Mouse (Mus musculus): Measurements from ENCODE around the gene Wdr43. TPM values are rescaled to one million over a fixed set of nuclear protein-coding genes. Genes with fewer than 3 reads are reported as not detected.

The Wdr43 gene
- total and polyA plus RNA-seq, 3 experiments, result 157 to 355 (median 252) TPM

DNA sequence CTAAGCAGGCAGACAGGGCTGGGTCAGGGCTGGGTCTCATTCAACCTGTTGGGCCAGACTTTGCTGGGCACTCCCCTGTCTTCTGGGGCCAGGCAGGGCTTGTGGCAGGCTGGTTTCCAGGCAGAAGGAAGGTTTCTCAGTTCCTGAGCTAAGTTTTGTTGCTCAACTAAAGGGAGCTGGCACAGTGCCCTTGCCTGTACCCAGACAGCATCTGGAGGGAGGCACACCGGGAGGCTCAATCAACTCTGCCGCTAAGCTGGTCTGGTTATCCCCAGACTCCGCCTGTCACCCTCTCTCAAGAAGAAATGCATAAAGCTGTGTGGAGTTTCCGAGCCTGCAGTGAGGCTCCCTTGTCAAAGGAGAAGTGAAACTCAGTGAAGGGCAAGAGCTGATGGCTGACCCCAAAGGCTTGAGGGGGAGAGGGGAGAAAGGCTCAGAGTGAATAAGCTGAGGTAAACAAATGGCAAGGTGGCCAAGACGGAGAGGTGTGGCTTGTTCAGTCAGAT lies 68.5 kb downstream of the Wdr43 start (continued):
- no peak for TF ChIP-seq E2F4 (IDR thresholded peaks at IDR 0.05; ENCODE audit: insufficient replicate concordance, low read depth, low read length)
- peak; percentile 82 for TF ChIP-seq MEF2A (IDR thresholded peaks at IDR 0.05; ENCODE audit: borderline replicate concordance, low read depth, low read length)
- TF ChIP-seq NRF1 (IDR thresholded peaks at IDR 0.05; ENCODE audit: low read depth, low read length), result no peak
- TF ChIP-seq GABPA (IDR thresholded peaks at IDR 0.05; ENCODE audit: insufficient replicate concordance, low read depth, low read length), result no peak
- TF ChIP-seq HCFC1 (IDR thresholded peaks at IDR 0.05; ENCODE audit: low read depth, low read length), result 0 out of 2 replicates have a peak, but pooled peaks have one; percentile 36
- peak; percentile 85 for TF ChIP-seq SIN3A (IDR thresholded peaks at IDR 0.05; ENCODE audit: low read length)
- no peak; the same call in 1 of the 2 replicates for TF ChIP-seq RAD21 (IDR thresholded peaks at IDR 0.05; ENCODE audit: low read depth, low read length)
- TF ChIP-seq MAFK (IDR thresholded peaks at IDR 0.05; ENCODE audit: insufficient replicate concordance, low read length), result peak; percentile 58; the same call in 1 of the 2 replicates
- no peak for TF ChIP-seq PAX5 (IDR thresholded peaks at IDR 0.05; ENCODE audit: low read length)
- peak; percentile 62; the same call in 1 of the 2 replicates for TF ChIP-seq MYC (IDR thresholded peaks at IDR 0.05; ENCODE audit: low read depth, low read length)
- no peak for TF ChIP-seq CTCF (conservative IDR thresholded peaks at IDR 0.05 in 1 of 2, IDR thresholded peaks at IDR 0.05 in 1 of 2; ENCODE audit: low read depth in 2 of 2, low read length in 2 of 2)

DNA sequence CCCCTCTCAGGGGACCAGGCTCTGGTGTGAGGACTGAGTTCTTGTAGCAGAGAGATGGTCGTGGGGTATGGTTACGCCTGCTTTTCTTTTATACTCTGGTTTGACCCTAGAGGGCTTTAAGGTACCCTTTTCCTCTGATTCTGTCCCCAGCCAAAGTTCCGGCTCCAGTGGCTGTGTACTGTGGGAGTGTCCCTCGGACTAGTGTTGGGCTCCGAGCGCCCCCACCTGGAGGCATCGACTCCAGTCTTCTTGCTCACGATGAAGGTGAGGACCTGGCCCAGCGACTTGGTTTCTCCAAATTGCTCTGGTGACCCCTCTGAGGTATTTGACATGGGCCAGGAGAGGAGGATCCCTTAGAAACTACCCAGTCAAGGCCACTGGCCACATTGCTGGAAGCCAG lies 71.7 kb downstream of the Wdr43 start:
- Histone ChIP-seq H3K27ac (ENCODE audit: insufficient read depth, low read depth) (no peak overlapping the region), H3K4me2 (ENCODE audit: insufficient read depth, low read depth, poor library complexity, severe bottlenecking) (no peak overlapping the region), H3K79me2 (replicated peaks; ENCODE audit: control insufficient read depth, extremely low read depth, insufficient read depth, poor library complexity, severe bottlenecking) (no peaks in the 10 kb centered on the region), H3K4me3 (replicated peaks in 1 of 3; ENCODE audit: low read depth in 2 of 3, low read length in 2 of 3, poor library complexity in 1 of 3) (no peak overlapping the region), H3K9me3 (replicated peaks; ENCODE audit: low read length) (no peaks in the 10 kb centered on the region), H3K9ac (ENCODE audit: insufficient read depth, low read depth) (no peak overlapping the region), H3K36me3 (replicated peaks in 1 of 2; ENCODE audit: control insufficient read depth in 1 of 2, insufficient read depth in 1 of 2, low read length in 1 of 2) (peaks cover 0 to 3% of the 10 kb centered on the region in 2 experiments), H3K27me3 (replicated peaks) (no peaks in the 10 kb centered on the region), H3K4me1 (ENCODE audit: control insufficient read depth in 1 of 2, insufficient read depth in 2 of 2) (peaks cover 43 to 89% of the 10 kb centered on the region in 2 experiments)
- dilution Hi-C loops (cut with MboI; ENCODE audit: extremely low pct_ligation_motif_present, extremely low pct_unique_long_range_greater_than_20kb, low sequenced_read_pairs), result no loop called here
- TF ChIP-seq ZNF384 (IDR thresholded peaks at IDR 0.05; ENCODE audit: low read depth, low read length) (no peak), JUN (IDR thresholded peaks at IDR 0.05; ENCODE audit: insufficient read depth, low read depth, low read length) (no peak), CTCF (conservative IDR thresholded peaks at IDR 0.05 in 1 of 2, IDR thresholded peaks at IDR 0.05 in 1 of 2; ENCODE audit: low read depth in 2 of 2, low read length in 2 of 2) (peak in 1 of 2 experiments; percentile 10; a peak in 1 of 4 replicates), RAD21 (IDR thresholded peaks at IDR 0.05; ENCODE audit: low read depth, low read length) (peak; percentile 8), SMC3 (IDR thresholded peaks at IDR 0.05; ENCODE audit: low read depth, low read length) (peak; percentile 10; the same call in 1 of the 2 replicates), RCOR1 (conservative IDR thresholded peaks at IDR 0.05; ENCODE audit: low read depth, low read length) (no peak), NELFE (IDR thresholded peaks at IDR 0.05; ENCODE audit: low read depth, low read length) (no peak)
- in situ Hi-C loops (cut with MboI; ENCODE audit: low pct_ligation_motif_present, low pct_unique_long_range_greater_than_20kb, low sequenced_read_pairs), result no loop called here
- DNase-seq (ENCODE audit: extremely low read depth), result no peak

- DNase-seq (ENCODE audit: extremely low read depth), result no peak
- Histone ChIP-seq H3K4me3 (replicated peaks in 1 of 3; ENCODE audit: low read depth in 2 of 3, low read length in 2 of 3, poor library complexity in 1 of 3) (peak overlapping the region in 1 of 3 experiments; percentile 58), H3K27me3 (replicated peaks) (no peaks in the 10 kb centered on the region), H3K9me3 (replicated peaks; ENCODE audit: low read length) (no peaks in the 10 kb centered on the region), H3K9ac (ENCODE audit: insufficient read depth, low read depth) (no peak overlapping the region), H3K79me2 (replicated peaks; ENCODE audit: control insufficient read depth, extremely low read depth, insufficient read depth, poor library complexity, severe bottlenecking) (no peaks in the 10 kb centered on the region), H3K4me1 (ENCODE audit: control insufficient read depth in 1 of 2, insufficient read depth in 2 of 2) (peaks cover 32 to 86% of the 10 kb centered on the region in 2 experiments), H3K36me3 (replicated peaks in 1 of 2; ENCODE audit: control insufficient read depth in 1 of 2, insufficient read depth in 1 of 2, low read length in 1 of 2) (peaks cover 0 to 17% of the 10 kb centered on the region in 2 experiments), H3K4me2 (ENCODE audit: insufficient read depth, low read depth, poor library complexity, severe bottlenecking) (no peak overlapping the region), H3K27ac (ENCODE audit: insufficient read depth, low read depth) (no peak overlapping the region)
- in situ Hi-C loops (cut with MboI; ENCODE audit: low pct_ligation_motif_present, low pct_unique_long_range_greater_than_20kb, low sequenced_read_pairs) (no loop called here), dilution Hi-C loops (cut with MboI; ENCODE audit: extremely low pct_ligation_motif_present, extremely low pct_unique_long_range_greater_than_20kb, low sequenced_read_pairs) (no loop called here)
- peak; percentile 24; the same call in 1 of the 2 replicates for TF ChIP-seq EP300 (IDR thresholded peaks at IDR 0.05; ENCODE audit: low read length)
- no peak for TF ChIP-seq JUN (IDR thresholded peaks at IDR 0.05; ENCODE audit: insufficient read depth, low read depth, low read length)
Observed at GRCm38 (mm10) chr17:71689903-71690302, 74.2 kb downstream of the Wdr43 start.
